Mouse (Mus musculus) neural tube, embryonic 11.5 days (tissue): ENCODE data around the gene Lrrc20. TPM values are rescaled to one million over a fixed set of nuclear protein-coding genes. Genes with fewer than 3 reads are reported as not detected.
A peak's percentile ranks its signal among the peaks of the same experiment; 100 is the strongest.

Experiments
- ATAC-seq: fragments of 200-750 bp; cut with Nextera tagmentation; 2 replicates; pipeline ENCODE4 v1.8.0; 2017; ENCODE audit warnings: moderate number of reproducible peaks, mild to moderate bottlenecking, moderate TSS enrichment, moderate library complexity; ENCODE audit not compliant: insufficient read depth, low FRiP score, low TSS enrichment
- DNase-seq: peaks from one replicate; pipeline ENCODE4 v3.0.0-alpha.2; 2015; ENCODE audit warnings: low spot score
- H3K27ac ChIP-seq: fragments of 300-500 bp; sonication (generic); 2 replicates; pipeline ENCODE4 v1.5.1; 2014; ENCODE audit warnings: low read depth, mild to moderate bottlenecking, low read length
- H3K27me3 ChIP-seq: fragments of 300-500 bp; sonication (generic); 2 replicates; pipeline ENCODE4 v1.6.1; 2014; ENCODE audit warnings: mild to moderate bottlenecking, low read length, mixed read lengths; ENCODE audit not compliant: control insufficient read depth, insufficient read depth
- H3K36me3 ChIP-seq: fragments of 300-500 bp; sonication (generic); 2 replicates; pipeline ENCODE4 v1.6.1; 2014; ENCODE audit warnings: mild to moderate bottlenecking, low read length, moderate library complexity, mixed read lengths; ENCODE audit not compliant: control insufficient read depth, insufficient read depth
- H3K4me1 ChIP-seq: fragments of 300-500 bp; sonication (generic); 2 replicates; pipeline ENCODE4 v1.6.1; 2014; ENCODE audit warnings: low read length, mixed read lengths; ENCODE audit not compliant: control insufficient read depth, insufficient read depth
- H3K4me2 ChIP-seq: fragments of 300-500 bp; sonication (generic); 2 replicates; pipeline ENCODE4 v1.6.1; 2014; ENCODE audit warnings: low read depth, mild to moderate bottlenecking, moderate library complexity
- H3K4me3 ChIP-seq: fragments of 300-500 bp; sonication (generic); 2 replicates; pipeline ENCODE4 v1.5.1; 2014; ENCODE audit warnings: low read depth, low read length
- H3K9ac ChIP-seq: fragments of 300-500 bp; sonication (generic); 2 replicates; pipeline ENCODE4 v1.6.1; 2014; ENCODE audit warnings: mild to moderate bottlenecking, low read length
- H3K9me3 ChIP-seq: fragments of 300-500 bp; sonication (generic); 2 replicates; pipeline ENCODE4 v1.6.1; 2016; ENCODE audit warnings: low read length; ENCODE audit not compliant: control insufficient read depth
- WGBS: fragments of 180-500 bp; shearing (Covaris S2); extraction: QIAGEN DNeasy Blood & Tissue Kit; methylation state at CpG from one replicate; pipeline ENCODE4 v1.1.7; 2014; 5-methylcytosine and 5-hydroxymethylcytosine counted together
- polyA plus RNA-seq: library from polyadenylated mRNA; unstranded; fragments of >200 nt; fragmentation: Nextera tagmentation; extraction: Ambion mirVana; gene quantifications from 2 replicates; pipeline ENCODE4 v1.2.1, GENCODE M21; 2014

Gene Lrrc20
- polyA plus RNA-seq, 1 experiment from 2014 or later, result 10.3 TPM

DNA sequence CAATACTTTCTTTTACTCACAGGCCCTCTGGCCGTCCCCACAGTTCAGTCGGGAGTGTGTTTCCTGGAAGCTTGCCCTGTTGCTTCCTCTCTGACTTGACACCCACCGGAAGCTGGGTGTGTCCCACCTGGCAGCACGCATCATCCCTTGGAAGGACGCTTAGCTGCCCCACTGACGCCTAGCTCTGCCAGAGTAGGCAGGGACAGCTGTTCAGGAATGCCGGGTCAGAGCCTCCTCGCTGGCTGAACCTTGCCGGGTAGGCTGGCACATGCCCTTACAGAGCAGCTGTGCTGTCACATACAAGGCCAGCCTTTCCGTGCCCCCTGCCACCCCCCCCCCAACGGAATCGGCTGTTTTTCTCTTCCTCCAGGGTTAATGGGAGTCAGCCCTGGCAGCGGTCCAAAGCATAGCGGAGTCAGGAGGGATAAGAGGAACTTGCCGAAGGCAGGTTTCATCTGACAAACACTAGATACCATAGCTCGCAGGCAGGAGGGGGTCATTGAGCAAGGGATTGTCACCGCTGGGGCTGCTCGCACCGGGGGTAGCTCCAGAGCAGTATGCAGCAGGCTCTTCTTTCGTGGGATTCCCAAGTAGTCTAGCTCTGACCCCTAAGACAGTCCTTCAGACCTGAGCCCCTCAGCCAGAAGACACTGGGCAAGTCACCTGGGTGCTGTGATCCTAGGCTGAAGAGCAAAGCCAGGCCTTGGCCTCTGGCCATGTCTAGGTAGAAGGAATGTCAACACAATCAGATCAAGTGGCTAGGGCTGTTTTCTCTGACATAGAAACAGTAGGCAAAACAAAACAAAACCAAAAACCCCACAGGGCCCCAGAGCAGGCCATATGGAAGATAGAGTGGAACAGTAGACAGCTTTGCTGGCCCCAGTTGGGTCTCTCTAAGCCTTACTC is 60.8 kb downstream of the Lrrc20 start:
- H3K4me1 ChIP-seq, result peaks cover 41% of the 10 kb centered on the region
- no peaks in the 10 kb centered on the region for H3K9me3 ChIP-seq
- no peaks in the 10 kb centered on the region for H3K36me3 ChIP-seq
- no peak overlapping the region for H3K4me2 ChIP-seq
- no peaks in the 10 kb centered on the region for H3K27me3 ChIP-seq
- H3K9ac ChIP-seq, result no peak overlapping the region
- ATAC-seq, result no peak
- 0 out of 2 replicates have a peak overlapping the region, but pooled peaks have one; percentile 35 for H3K27ac ChIP-seq
- no peak overlapping the region for H3K4me3 ChIP-seq
- 59% methylated on average over 20 of the region's 20 CpGs for WGBS
- peak; percentile 59 for DNase-seq

DNA sequence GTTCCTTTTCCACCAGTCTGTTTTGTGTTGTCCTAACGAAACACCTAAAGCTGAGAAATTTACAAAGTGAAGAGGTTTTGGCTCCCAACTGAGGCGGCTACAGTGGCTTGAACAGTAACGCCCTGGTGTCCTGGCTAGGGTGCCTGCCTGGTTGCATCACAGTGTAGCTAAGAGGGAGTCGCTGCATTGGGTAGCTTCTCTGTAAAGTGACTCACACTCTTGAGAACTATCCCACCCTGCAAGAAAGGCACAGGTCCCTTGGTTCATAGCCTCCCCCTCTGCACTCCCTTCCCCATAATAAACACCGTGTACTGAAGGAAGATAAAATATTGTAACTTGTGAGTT is 61.4 kb downstream of the Lrrc20 start:
- Histone ChIP-seq H3K9ac (no peak overlapping the region), H3K4me1 (peaks cover 41% of the 10 kb centered on the region), H3K27me3 (no peaks in the 10 kb centered on the region), H3K36me3 (no peaks in the 10 kb centered on the region), H3K27ac (no peak overlapping the region), H3K4me3 (no peak overlapping the region), H3K4me2 (no peak overlapping the region), H3K9me3 (no peaks in the 10 kb centered on the region)
- DNase-seq (no peak), ATAC-seq (no peak)
- 80% methylated on average over 5 of the region's 5 CpGs for WGBS

DNA sequence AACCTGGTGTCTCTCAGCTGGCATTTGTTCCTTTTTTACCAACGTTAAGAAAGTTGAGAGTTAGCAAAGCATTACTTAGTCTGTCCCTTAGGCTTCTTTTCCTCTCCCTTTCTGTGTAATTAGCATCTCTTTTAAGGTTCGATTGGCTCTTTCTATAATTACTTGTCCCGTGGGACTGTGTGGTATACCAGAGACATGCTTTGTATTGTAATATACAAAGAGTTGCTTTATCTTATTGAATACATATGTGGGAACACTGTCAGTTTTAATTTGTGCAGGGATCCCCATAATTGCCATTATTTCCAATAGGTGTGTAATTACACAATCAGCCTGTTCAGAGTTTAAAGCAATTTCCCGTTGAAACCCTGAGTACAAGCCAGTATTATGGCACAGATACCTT is 62.8 kb downstream of the Lrrc20 start:
- Histone ChIP-seq H3K9me3 (no peaks in the 10 kb centered on the region), H3K36me3 (no peaks in the 10 kb centered on the region), H3K27me3 (no peaks in the 10 kb centered on the region), H3K4me1 (peaks cover 34% of the 10 kb centered on the region), H3K27ac (no peak overlapping the region), H3K4me3 (no peak overlapping the region), H3K9ac (no peak overlapping the region), H3K4me2 (no peak overlapping the region)
- ATAC-seq (no peak), DNase-seq (no peak)
- WGBS, result 54% methylated on average over 4 of the region's 4 CpGs

DNA sequence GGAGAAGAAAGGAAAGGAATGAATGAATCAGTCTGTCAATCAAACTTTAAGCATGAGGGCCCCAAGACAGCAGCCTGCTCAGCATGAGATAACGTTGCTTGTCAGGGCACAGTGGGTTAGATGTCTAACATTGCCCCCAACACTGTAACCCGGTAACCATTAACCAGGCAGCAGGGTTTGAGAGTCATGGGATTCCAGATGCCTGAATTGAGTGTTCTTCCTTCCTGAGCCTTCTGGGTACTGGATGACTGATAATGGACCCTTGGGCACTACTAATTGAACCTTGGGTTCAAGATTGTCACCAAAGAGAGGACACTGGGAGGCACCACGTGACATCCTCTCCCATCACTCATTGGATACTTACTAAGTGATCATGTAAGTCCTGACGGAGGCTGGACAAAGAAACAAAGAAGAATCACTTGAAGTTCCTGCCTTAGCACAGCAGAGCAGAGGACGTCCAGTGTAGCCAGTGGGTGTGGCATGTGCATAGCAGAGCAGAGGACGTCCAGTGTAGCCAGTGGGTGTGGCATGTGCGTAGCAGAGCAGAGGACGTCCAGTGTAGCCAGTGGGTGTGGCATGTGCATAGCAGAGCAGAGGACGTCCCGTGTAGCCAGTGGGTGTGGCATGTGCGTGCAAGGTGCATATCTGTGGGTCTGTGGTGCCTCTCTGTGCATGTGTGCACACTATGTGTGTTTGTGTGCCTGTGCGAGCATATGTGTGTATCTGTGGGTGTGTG is 68.7 kb downstream of the Lrrc20 start:
- WGBS, result 55% methylated on average over 12 of the region's 12 CpGs
- H3K9me3 ChIP-seq, result no peaks in the 10 kb centered on the region
- no peaks in the 10 kb centered on the region for H3K36me3 ChIP-seq
- H3K9ac ChIP-seq, result no peak overlapping the region
- H3K4me2 ChIP-seq, result no peak overlapping the region
- H3K4me3 ChIP-seq, result no peak overlapping the region
- ATAC-seq (no peak), DNase-seq (no peak)
- H3K27ac ChIP-seq, result no peak overlapping the region
- 0 out of 2 replicates have a peak, but pooled peaks cover 7% of the 10 kb centered on the region for H3K4me1 ChIP-seq
- H3K27me3 ChIP-seq, result no peaks in the 10 kb centered on the region

DNA sequence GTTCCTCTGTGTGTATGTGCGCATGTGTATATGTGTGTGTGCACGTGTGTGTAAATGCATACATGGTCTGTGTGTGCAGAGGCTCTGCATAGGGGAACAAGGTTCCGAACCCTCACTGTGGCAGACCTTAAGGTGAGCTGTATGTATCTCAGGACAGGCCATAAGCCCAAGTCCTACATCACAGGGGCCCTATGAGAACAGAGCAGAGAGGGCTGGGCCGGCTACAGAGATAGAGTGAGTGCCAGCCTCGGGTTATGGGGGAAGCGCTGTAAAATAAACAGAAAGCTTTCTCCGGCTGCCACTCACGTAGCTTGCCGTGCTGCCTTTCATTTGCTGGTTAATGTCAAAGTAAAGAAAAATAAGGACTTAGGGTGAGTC is 69.3 kb downstream of the Lrrc20 start:
- Histone ChIP-seq H3K4me1 (0 out of 2 replicates have a peak, but pooled peaks cover 7% of the 10 kb centered on the region), H3K36me3 (no peaks in the 10 kb centered on the region), H3K9ac (no peak overlapping the region), H3K27ac (no peak overlapping the region), H3K27me3 (no peaks in the 10 kb centered on the region), H3K9me3 (no peaks in the 10 kb centered on the region), H3K4me2 (no peak overlapping the region), H3K4me3 (no peak overlapping the region)
- DNase-seq (no peak), ATAC-seq (no peak)
- 80% methylated on average over 9 of the region's 9 CpGs for WGBS

DNA sequence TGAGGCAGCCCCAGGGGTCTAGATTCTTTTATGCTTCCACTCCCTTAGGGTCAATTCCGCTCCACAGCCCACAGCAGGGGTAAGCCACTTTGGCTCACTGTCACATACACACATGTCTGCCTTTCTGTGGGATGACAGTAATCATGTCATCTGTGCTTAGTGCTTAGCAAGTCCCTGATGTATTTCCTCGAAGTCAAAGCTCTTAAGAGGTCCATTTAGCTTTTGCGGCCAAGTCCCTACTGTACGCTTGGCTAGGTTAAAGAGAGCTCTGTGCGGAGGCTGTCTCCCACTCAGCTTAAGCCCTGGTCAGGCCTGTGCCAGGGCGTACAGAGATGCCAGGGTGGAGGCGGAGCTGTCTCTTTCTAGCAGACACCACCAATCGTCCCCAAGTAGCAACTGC is 74.5 kb downstream of the Lrrc20 start:
- H3K36me3 ChIP-seq, result no peaks in the 10 kb centered on the region
- H3K9ac ChIP-seq, result no peak overlapping the region
- H3K4me3 ChIP-seq, result no peak overlapping the region
- H3K9me3 ChIP-seq, result no peaks in the 10 kb centered on the region
- WGBS, result 82% methylated on average over 8 of the region's 8 CpGs
- no peak for DNase-seq
- no peaks in the 10 kb centered on the region for H3K27me3 ChIP-seq
- H3K27ac ChIP-seq, result no peak overlapping the region
- no peak overlapping the region for H3K4me2 ChIP-seq
- ATAC-seq, result no peak
- no peaks in the 10 kb centered on the region for H3K4me1 ChIP-seq

DNA sequence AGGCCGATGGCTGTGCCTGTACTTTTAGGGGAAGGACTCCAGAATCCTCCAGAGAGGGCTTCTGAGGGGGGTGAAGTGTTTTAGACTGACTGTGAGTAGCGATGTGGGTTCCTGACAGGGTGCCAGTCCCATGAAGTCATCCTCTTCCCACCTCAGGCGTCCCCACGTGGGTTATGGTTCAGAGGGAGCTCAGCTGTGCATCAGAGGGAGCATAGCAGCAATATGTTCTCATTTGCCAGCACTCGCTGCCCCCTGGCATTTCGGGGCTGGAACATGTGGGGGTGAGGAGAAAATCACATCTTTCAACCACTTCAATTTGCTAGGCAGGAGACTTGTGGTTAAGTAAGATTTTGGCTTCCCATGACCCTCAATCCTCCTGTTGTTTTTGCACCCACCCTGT is 79.6 kb downstream of the Lrrc20 start:
- Histone ChIP-seq H3K9ac (no peak overlapping the region), H3K36me3 (no peaks in the 10 kb centered on the region), H3K27ac (no peak overlapping the region), H3K9me3 (no peaks in the 10 kb centered on the region), H3K4me2 (no peak overlapping the region), H3K27me3 (no peaks in the 10 kb centered on the region), H3K4me1 (no peaks in the 10 kb centered on the region), H3K4me3 (no peak overlapping the region)
- DNase-seq (no peak), ATAC-seq (no peak)
- 91% methylated on average over 6 of the region's 6 CpGs for WGBS

DNA sequence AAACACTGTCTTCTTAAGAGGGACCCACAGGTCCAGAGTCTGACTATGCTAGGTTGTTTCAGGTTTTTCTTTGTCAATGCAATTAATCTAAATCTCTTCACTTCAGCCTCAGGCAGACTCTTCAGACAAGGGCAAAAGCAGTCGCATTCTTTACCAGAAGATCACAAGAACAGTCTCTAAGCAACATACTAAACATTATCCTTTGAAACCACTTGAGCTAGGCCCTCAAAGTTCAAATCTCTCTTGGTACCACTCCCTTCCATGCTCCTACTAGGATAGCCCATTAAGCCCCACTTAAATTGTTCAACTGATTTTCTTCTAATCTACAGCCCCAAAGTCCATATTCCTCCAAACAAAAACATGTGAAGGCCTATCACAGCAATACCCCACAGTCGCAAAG is 83.0 kb downstream of the Lrrc20 start:
- 81% methylated on average over 2 of the region's 2 CpGs for WGBS
- ATAC-seq, result no peak

DNA sequence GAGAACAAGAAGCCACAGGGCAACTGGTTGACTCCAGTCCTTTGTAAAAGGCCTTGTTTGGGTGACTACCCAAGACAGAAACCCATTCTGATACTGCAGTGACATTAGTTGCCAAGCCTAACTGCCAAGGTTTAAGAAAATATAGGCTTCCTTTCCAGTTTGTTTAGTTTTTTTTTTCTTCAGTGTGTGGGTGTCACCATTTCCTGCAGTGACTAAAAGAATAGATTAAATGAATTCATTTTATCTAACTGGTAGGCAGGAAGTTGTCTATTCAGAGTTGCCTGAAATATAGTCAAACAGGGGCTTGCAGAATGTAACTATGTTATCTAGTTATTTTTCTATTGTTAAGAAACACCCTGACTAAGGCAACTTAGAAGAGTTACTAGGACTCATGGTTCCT is 83.9 kb downstream of the Lrrc20 start:
- no peaks in the 10 kb centered on the region for H3K27me3 ChIP-seq
- no peak overlapping the region for H3K4me3 ChIP-seq
- ATAC-seq (no peak), DNase-seq (no peak)
- H3K4me2 ChIP-seq, result no peak overlapping the region
- no peaks in the 10 kb centered on the region for H3K4me1 ChIP-seq
- no peaks in the 10 kb centered on the region; the same call in 1 of the 2 replicates for H3K36me3 ChIP-seq
- no peak overlapping the region for H3K9ac ChIP-seq
- no peak overlapping the region for H3K27ac ChIP-seq
- no peaks in the 10 kb centered on the region for H3K9me3 ChIP-seq

More for the DNA sequence above, 83.0 kb downstream of the Lrrc20 start:
- Histone ChIP-seq H3K4me2 (no peak overlapping the region), H3K9ac (no peak overlapping the region), H3K27me3 (no peaks in the 10 kb centered on the region), H3K9me3 (no peaks in the 10 kb centered on the region), H3K36me3 (no peaks in the 10 kb centered on the region; the same call in 1 of the 2 replicates), H3K4me1 (no peaks in the 10 kb centered on the region), H3K4me3 (no peak overlapping the region), H3K27ac (no peak overlapping the region)
- no peak for DNase-seq
